Mouse (Mus musculus): ENCODE measurements around the gene Tbx5.
"Not testable (repeated sequence)": the region's sequence is repeated elsewhere in the genome, so short reads cannot be mapped to it uniquely, and the experiment has no call there.

Gene Tbx5

GRCm38 (mm10) chr5:119844366-119844765, 11.9 kb downstream of the Tbx5 start:
- no peak for DNase-seq

- no peak for DNase-seq
These were observed 12.5 kb downstream of the Tbx5 start for GRCm38 (mm10) chr5:119844994-119845393.

GRCm38 (mm10) chr5:119857052-119857451, 24.6 kb downstream of the Tbx5 start:
- no peak for DNase-seq

- no peak for DNase-seq
These were observed 28.8 kb downstream of the Tbx5 start for GRCm38 (mm10) chr5:119861301-119861700.

- no peak for DNase-seq
These were observed 30.0 kb downstream of the Tbx5 start for GRCm38 (mm10) chr5:119862431-119862830.

- no peak for DNase-seq
These were observed 34.1 kb downstream of the Tbx5 start for GRCm38 (mm10) chr5:119866277-119867235.

GRCm38 (mm10) chr5:119867986-119868385, 35.5 kb downstream of the Tbx5 start:
- DNase-seq, result no peak

GRCm38 (mm10) chr5:119875421-119875820, 43.0 kb downstream of the Tbx5 start:
- DNase-seq, result no peak

- peak; percentile 2 for DNase-seq
These were observed 44.7 kb downstream of the Tbx5 start for GRCm38 (mm10) chr5:119877185-119877584.

- no peak for DNase-seq
These were observed 53.1 kb downstream of the Tbx5 start for GRCm38 (mm10) chr5:119885595-119885994.

GRCm38 (mm10) chr5:119887381-119887780, 54.9 kb downstream of the Tbx5 start:
- DNase-seq, result no peak

GRCm38 (mm10) chr5:119891960-119892359, 59.5 kb downstream of the Tbx5 start:
- DNase-seq, result no peak

- no peak for DNase-seq
These were observed 60.6 kb downstream of the Tbx5 start for GRCm38 (mm10) chr5:119893060-119893459.

GRCm38 (mm10) chr5:119896605-119897004, 64.1 kb downstream of the Tbx5 start:
- no peak for DNase-seq

- no peak for DNase-seq
These were observed 84.2 kb downstream of the Tbx5 start for GRCm38 (mm10) chr5:119916551-119917171.

GRCm38 (mm10) chr5:119918381-119918780, 85.9 kb downstream of the Tbx5 start:
- not testable (repeated sequence) for DNase-seq

- no peak for DNase-seq
These were observed 88.5 kb downstream of the Tbx5 start for GRCm38 (mm10) chr5:119920941-119921340.

GRCm38 (mm10) chr5:119922229-119922628, 89.8 kb downstream of the Tbx5 start:
- DNase-seq, result no peak
